Mouse (Mus musculus): Measurements from ENCODE around the gene Mrpl14.

DNA sequence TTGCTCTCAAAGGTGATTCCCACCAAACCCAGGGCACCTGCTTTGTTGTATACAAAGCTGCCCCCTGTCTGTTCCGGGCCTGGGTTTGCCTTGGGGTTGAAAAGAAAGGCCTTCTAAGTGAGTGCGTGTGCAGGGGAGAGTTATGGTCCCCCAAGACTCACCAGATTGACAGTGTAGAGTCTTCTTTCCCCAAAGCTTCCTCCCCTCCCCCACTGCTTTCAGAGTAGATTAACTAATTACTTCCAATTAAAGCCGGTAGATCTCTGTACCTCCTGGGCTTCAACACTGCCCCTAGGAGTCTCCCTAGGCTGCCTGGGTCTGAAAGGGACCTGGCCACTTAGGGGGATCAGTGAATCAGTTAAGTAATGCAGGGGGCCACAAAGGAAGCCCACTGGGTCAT lies 48.2 kb downstream of the Mrpl14 start:
- TF ChIP-seq CTCF (IDR thresholded peaks at IDR 0.05; ENCODE audit: borderline replicate concordance, insufficient read depth, low read length) (no peak), POLR2A (IDR thresholded peaks at IDR 0.05; ENCODE audit: low read depth, low read length) (no peak)
